Mouse (Mus musculus): ENCODE measurements around the gene Rangrf.

Rangrf gene

DNA sequence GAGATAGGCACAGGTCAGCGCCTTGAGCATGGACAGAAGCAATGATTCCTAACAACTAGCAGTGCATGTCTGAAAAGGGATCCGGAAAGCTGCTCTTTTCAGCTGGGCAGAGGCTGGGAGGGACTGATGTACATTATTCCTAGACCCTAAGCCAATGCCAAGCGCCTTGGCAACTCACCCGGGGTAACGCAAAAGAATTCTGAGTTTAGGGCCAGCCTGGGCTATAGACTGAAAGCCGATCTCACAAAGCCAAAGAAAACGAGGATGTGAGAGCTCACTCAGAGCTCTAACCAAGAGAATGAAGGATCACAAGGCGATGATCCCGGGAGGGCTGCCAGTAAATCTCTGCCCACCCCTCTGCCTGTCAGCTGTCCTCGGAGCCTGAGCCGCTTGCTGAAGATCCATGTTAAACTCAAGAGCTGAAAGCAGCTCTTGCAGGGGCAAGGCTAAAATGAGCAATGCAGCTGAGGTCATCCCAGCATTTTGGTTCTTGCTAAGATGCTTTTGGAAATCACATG is 12.4 kb upstream of the Rangrf start:
- no peak for TF ChIP-seq GATA4 (IDR thresholded peaks at IDR 0.05; ENCODE audit: insufficient replicate concordance, low read length)

- TF ChIP-seq GATA4 (IDR thresholded peaks at IDR 0.05; ENCODE audit: insufficient replicate concordance, low read length): no peak
Measured at GRCm38 (mm10) chr11:68982639-68983369, 7.8 kb upstream of the Rangrf start.

- no peak for TF ChIP-seq GATA4 (IDR thresholded peaks at IDR 0.05; ENCODE audit: insufficient replicate concordance, low read length)
Measured at GRCm38 (mm10) chr11:68980919-68981318, 5.9 kb upstream of the Rangrf start.

- no peak for TF ChIP-seq GATA4 (IDR thresholded peaks at IDR 0.05; ENCODE audit: insufficient replicate concordance, low read length)
Measured at GRCm38 (mm10) chr11:68979320-68979733, 4.3 kb upstream of the Rangrf start.

DNA sequence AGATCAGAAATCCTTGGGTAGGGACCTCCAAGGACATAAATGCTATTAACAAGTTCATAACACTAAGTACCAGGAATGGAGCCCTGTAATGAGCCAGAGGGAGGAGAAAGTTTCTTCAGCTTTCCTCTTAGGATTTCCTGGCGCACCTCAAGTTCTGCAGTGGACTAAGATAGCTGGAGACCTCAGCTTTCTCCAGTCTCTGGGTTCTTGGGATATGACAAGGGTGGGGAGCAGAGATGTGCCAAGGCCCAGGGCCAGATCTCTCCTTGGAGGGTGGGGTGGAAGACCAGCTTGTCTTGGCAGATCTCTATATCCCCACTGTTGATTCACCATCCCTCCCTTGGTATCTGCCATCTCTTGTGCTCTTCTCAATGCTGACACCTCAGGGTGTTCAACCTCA is 616 bp upstream of the Rangrf start:
- TF ChIP-seq GATA4 (IDR thresholded peaks at IDR 0.05; ENCODE audit: insufficient replicate concordance, low read length): no peak

DNA sequence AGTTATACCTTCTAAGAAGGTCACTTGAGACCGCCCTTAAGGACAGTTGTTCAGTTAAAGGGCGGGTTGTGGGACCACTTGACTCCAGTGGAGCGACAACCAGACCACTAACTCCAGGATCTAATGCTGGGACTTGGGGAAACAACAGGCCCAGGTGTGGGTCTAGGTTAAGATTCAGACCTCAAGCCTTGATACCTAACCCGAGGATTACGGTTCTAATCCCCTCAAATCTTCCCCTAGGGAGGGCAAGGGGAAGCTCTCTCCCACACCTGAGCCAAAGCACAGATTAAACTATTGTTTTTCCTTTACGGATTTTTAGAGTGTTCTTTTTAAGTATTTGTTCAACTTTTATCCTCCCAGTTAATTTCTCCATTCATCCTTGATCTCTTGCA is 930 bp downstream of the Rangrf start:
- no peak for TF ChIP-seq GATA4 (IDR thresholded peaks at IDR 0.05; ENCODE audit: insufficient replicate concordance, low read length)

DNA sequence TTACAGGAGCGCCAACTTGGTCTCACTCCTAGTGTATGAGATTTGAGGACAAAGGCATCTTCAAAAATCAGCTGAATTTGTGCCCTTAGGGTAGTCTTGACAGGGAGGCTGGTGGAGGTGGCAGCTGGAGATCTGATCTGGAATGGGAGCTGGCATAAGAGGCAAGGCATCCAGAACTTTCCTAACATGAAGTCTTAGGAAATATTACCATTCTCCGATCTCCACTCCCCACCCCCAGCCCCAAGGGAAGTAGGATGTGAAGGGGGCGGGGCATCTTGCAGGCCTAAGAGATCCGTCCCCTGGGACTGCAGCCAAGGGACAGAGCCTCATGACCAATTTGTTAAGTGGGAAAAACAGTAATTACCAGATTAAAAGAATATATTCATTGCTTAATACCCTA is 4.8 kb downstream of the Rangrf start:
- no peak for TF ChIP-seq GATA4 (IDR thresholded peaks at IDR 0.05; ENCODE audit: insufficient replicate concordance, low read length)

GRCm38 (mm10) chr11:68968752-68969151 is 6.2 kb downstream of the Rangrf start:
- TF ChIP-seq GATA4 (IDR thresholded peaks at IDR 0.05; ENCODE audit: insufficient replicate concordance, low read length): no peak

GRCm38 (mm10) chr11:68967337-68968282 is 7.4 kb downstream of the Rangrf start, which contains the start of gene Slc25a35:
TSS of gene Slc25a35 (plus strand) at chr11:68968131.
- TF ChIP-seq GATA4 (IDR thresholded peaks at IDR 0.05; ENCODE audit: insufficient replicate concordance, low read length): no peak; the same call in 1 of the 2 replicates

DNA sequence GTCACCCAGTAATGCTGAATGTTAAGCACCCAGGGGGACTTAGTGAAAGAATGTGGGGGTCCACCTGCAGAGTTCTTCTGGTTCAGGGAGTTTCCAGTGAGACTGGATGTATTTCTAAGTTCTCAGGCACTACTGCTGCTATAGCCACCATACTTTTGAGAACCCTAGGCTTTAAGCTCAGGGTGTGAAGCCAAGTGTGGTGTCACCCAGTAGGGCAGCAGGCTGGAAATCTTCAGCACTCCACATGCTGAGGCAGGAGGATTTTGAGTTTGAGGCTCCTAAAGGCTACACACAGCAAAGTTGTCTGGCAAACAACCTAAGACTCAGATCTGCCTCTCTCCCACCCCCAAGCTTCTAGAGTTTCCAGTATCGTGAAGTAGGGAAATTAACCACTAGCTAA is 8.4 kb downstream of the Rangrf start:
- TF ChIP-seq GATA4 (IDR thresholded peaks at IDR 0.05; ENCODE audit: insufficient replicate concordance, low read length): no peak

GRCm38 (mm10) chr11:68965845-68966244 is 9.1 kb downstream of the Rangrf start:
- no peak for TF ChIP-seq GATA4 (IDR thresholded peaks at IDR 0.05; ENCODE audit: insufficient replicate concordance, low read length)

DNA sequence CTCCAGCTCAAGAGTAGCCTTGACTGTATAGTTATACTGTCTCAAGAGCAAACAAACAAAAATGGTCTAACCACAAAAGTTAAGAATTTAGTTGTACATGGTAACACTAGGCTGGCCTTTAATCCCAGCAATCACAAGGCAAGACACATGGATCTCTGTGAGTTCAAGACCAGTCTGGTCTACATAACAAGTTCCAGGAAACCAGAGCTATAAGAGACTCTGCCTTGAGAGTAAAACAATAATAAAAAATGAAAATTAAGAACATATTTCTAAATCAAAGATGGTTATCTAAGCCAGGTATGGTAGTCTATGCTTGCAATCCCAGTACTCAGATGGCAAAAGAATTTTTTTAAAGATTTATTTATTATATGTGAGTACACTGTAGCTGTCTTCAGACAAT is 9.9 kb downstream of the Rangrf start:
- TF ChIP-seq GATA4 (IDR thresholded peaks at IDR 0.05; ENCODE audit: insufficient replicate concordance, low read length): no peak

DNA sequence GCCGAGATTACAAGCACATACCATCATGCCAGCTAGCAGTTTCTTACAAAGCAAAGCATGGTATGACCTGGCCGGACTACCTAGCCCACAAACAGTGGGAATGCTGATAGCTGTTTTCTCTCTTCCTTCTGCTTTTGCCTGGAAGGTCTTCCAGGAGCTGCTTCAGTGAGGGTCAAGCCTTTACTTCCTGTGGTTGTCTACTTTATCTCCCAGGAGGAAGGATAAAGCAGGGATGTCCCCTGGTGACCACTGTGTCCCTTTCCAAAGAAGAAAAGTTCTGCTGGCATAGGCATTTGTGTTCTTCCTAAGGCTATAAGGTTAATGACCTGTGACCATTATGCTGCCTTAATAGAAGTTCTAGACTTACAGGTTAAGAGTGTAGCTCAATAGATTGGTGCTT is 11.6 kb downstream of the Rangrf start:
- TF ChIP-seq GATA4 (IDR thresholded peaks at IDR 0.05; ENCODE audit: insufficient replicate concordance, low read length): peak; percentile 91; the same call in 1 of the 2 replicates

DNA sequence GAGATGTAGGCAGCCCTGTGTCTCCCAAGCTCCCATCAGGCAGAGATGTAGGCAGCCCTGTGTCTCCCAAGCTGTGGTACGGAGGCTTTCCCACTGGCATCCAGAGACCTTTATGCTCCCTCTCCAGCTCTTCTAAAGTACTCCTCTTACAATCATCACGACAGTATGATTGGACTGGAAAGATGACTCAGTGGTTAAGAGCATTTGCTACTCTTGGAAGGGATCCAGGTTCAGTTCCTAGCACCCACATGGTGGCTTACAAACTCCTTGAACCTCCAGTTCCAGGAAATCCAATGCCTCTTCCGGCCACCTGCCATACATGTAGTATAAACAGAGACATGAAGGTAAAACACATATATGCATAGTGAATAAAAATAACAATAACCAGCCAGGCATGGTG is 13.4 kb downstream of the Rangrf start:
- TF ChIP-seq GATA4 (IDR thresholded peaks at IDR 0.05; ENCODE audit: insufficient replicate concordance, low read length): no peak

DNA sequence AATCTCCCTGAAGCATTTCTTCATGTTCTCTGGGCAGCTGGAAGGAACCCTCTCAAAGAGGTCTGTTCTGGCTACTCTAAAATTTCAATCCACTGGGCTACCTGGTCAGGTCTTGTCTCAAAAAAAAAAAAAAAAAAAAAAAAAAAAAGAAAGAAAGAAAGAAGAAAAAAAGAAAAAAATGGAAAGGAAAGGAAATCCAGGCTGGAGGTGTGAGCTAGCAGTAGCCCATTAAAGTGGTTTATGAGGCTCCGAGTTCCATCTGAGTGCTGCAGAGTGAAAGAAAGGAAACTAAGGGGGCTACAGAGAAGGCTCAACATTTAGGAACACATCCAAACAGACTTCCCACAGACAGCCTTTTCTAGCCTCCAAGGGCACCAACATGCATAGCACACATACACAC is 17.0 kb downstream of the Rangrf start:
- TF ChIP-seq GATA4 (IDR thresholded peaks at IDR 0.05; ENCODE audit: insufficient replicate concordance, low read length): no peak

DNA sequence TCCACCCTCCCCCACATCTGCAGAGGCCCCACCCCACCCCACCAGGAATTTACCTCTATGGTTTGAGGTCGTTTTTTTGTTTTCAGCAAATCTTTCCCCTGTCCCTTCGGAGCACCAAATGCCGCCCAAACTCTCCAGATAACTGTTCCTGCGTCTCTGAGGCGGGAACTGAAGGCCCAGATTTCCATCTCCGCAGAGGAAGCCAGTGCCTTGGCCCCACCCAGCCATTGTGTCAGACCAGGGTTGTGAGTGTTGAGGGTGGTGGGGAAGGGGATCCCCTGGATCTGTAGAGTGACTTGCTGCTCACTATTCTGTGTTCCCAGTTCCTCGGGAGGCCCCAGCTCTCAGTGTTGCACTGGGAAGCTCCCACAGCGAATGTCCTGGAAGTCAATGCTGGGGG is 17.7 kb downstream of the Rangrf start, which contains the start of gene Arhgef15:
Arhgef15 (minus strand) TSS at position 173 of the 400 bp plus-strand sequence.
- no peak; the same call in 1 of the 2 replicates for TF ChIP-seq GATA4 (IDR thresholded peaks at IDR 0.05; ENCODE audit: insufficient replicate concordance, low read length)
